Mouse (Mus musculus) liver, postnatal 0 days (tissue): ENCODE measurements around the gene Dscam. TPM values are rescaled to one million over a fixed set of nuclear protein-coding genes. Genes with fewer than 3 reads are reported as not detected.

Experiments used
- ATAC-seq: fragments of 200-750 bp; cut with Nextera tagmentation; 2 replicates; pipeline ENCODE4 v1.8.0; 2017; ENCODE audit warnings: mild to moderate bottlenecking, moderate library complexity
- DNase-seq: peaks from one replicate; pipeline ENCODE4 v3.0.0-alpha.2; 2016
- H3K27ac ChIP-seq: fragments of 300-500 bp; sonication (generic); 2 replicates; pipeline ENCODE4 v1.5.1; 2014; ENCODE audit warnings: antibody characterized with exemption, moderate library complexity, mild to moderate bottlenecking, low read depth
- H3K27me3 ChIP-seq: fragments of 300-500 bp; sonication (generic); 2 replicates; pipeline ENCODE4 v1.6.1; 2014; ENCODE audit warnings: low read length, control low read depth, mixed read lengths; ENCODE audit not compliant: insufficient read depth
- H3K36me3 ChIP-seq: fragments of 300-500 bp; sonication (generic); replicated peaks from 2 replicates; pipeline ENCODE4 v1.6.1; 2014; ENCODE audit warnings: mild to moderate bottlenecking, control low read depth, low read length, moderate library complexity, mixed read lengths; ENCODE audit not compliant: insufficient read depth
- H3K4me1 ChIP-seq: fragments of 300-500 bp; sonication (generic); 2 replicates; pipeline ENCODE4 v1.6.1; 2014; ENCODE audit warnings: antibody characterized with exemption, mild to moderate bottlenecking, control low read depth; ENCODE audit not compliant: insufficient read depth
- H3K4me2 ChIP-seq: fragments of 300-500 bp; sonication (generic); 2 replicates; pipeline ENCODE4 v1.6.1; 2014; ENCODE audit warnings: low read depth, mild to moderate bottlenecking, low read length, moderate library complexity, mixed read lengths
- H3K4me3 ChIP-seq: fragments of 300-500 bp; sonication (generic); 2 replicates; pipeline ENCODE4 v1.5.1; 2014; ENCODE audit warnings: low read depth, low read length
- H3K9ac ChIP-seq: fragments of 300-500 bp; sonication (generic); replicated peaks from 2 replicates; pipeline ENCODE4 v1.6.1; 2014; ENCODE audit warnings: mild to moderate bottlenecking, moderate library complexity
- H3K9me3 ChIP-seq: fragments of 300-500 bp; sonication (generic); 2 replicates; pipeline ENCODE4 v1.6.1; 2016; ENCODE audit warnings: mild to moderate bottlenecking, control low read depth, low read length, mixed read lengths
- CTCF ChIP-seq: sonication (generic); IDR thresholded peaks from 2 replicates; pipeline ENCODE4 v1.5.1; 2016; ENCODE audit warnings: antibody characterized with exemption, low read depth
- EP300 ChIP-seq: IDR thresholded peaks from 2 replicates; pipeline ENCODE4 v1.6.1; 2016; ENCODE audit warnings: antibody characterized with exemption, low read depth, mild to moderate bottlenecking
- WGBS: fragments of 180-500 bp; shearing (Covaris S2); extraction: QIAGEN DNeasy Blood & Tissue Kit; methylation state at CpG from one replicate; pipeline ENCODE4 v1.1.7; 2014; ENCODE audit not compliant: insufficient replicate concordance; 5-methylcytosine and 5-hydroxymethylcytosine counted together
- polyA plus RNA-seq: library from polyadenylated mRNA; unstranded; fragments of >200 nt; fragmentation: Nextera tagmentation; extraction: Ambion mirVana; gene quantifications from 2 replicates; pipeline ENCODE4 v1.2.1, GENCODE M21; 2015

Gene Dscam
- polyA plus RNA-seq, 1 experiment from 2014 or later = not detected

DNA sequence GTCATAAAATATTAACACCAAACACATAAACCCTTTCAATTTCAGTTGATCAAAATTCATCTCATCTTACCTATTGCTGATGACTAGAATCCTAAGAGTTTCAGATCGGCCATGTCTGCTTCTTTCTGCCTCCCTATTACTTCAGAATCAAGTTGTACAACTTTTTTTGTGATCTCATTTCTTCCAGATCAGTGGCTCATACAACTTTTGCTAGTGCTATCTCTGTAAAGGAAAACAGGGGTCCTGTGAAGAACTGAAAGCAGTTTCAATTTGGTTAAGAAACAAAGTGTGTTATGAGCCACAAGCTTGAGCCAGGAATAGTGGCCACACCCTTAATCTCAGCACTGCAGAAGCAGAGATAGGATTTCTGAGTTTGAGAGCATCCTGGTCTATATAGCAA is 23.6 kb upstream of the Dscam start:
- Histone ChIP-seq H3K27me3 (no peaks in the 10 kb centered on the region), H3K36me3 (no peaks in the 10 kb centered on the region), H3K4me3 (no peak overlapping the region), H3K9ac (no peak overlapping the region), H3K27ac (no peak overlapping the region), H3K9me3 (no peaks in the 10 kb centered on the region), H3K4me2 (no peak overlapping the region), H3K4me1 (no peaks in the 10 kb centered on the region)
- WGBS = 53% methylated on average over 1 of the region's 1 CpGs
- no peak for TF ChIP-seq EP300
- TF ChIP-seq CTCF = no peak
- DNase-seq (no peak), ATAC-seq (no peak)

DNA sequence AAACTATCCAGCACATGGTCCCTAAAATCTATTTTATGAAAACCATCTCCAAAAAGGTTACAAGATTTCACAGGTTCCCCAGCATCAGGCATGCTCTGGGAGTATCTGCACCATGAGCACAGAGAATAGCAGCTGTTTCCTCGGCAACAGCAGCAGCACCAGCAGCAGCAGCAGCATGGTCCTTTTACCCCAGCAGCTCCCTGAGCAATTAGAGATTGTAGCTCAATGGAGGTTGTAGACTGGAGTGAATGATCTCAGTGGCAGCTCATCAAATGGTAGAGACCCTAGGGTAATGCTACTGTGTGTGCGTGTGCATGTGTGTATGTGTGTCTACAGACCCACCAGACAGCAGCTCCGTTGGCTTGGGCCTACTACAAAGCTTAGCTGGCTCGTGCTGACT is 21.7 kb upstream of the Dscam start:
- Histone ChIP-seq H3K9ac (no peak overlapping the region), H3K4me3 (no peak overlapping the region), H3K36me3 (no peaks in the 10 kb centered on the region), H3K27me3 (no peaks in the 10 kb centered on the region), H3K4me1 (no peaks in the 10 kb centered on the region), H3K27ac (no peak overlapping the region), H3K4me2 (no peak overlapping the region), H3K9me3 (no peaks in the 10 kb centered on the region)
- WGBS = 66% methylated on average over 4 of the region's 4 CpGs
- DNase-seq (no peak), ATAC-seq (no peak)
- TF ChIP-seq CTCF (no peak), EP300 (no peak)

- no peaks in the 10 kb centered on the region for H3K4me1 ChIP-seq
- no peak overlapping the region for H3K4me2 ChIP-seq
- H3K36me3 ChIP-seq = no peaks in the 10 kb centered on the region
- WGBS = 66% methylated on average over 1 of the region's 1 CpGs
- peaks cover 2% of the 10 kb centered on the region; the same call in 1 of the 2 replicates for H3K9me3 ChIP-seq
- no peaks in the 10 kb centered on the region for H3K27me3 ChIP-seq
- TF ChIP-seq EP300 (no peak), CTCF (no peak)
- H3K4me3 ChIP-seq = no peak overlapping the region
- no peak for DNase-seq
- no peak overlapping the region for H3K27ac ChIP-seq
- ATAC-seq = no peak
- H3K9ac ChIP-seq = no peak overlapping the region
These were observed 20.1 kb upstream of the Dscam start for GRCm38 (mm10) chr16:97190604-97191003.

- H3K9me3 ChIP-seq = no peaks in the 10 kb centered on the region
- H3K27me3 ChIP-seq = peaks cover 40% of the 10 kb centered on the region
- no peak overlapping the region for H3K9ac ChIP-seq
- H3K4me3 ChIP-seq = no peak overlapping the region
- ATAC-seq (no peak), DNase-seq (no peak)
- no peaks in the 10 kb centered on the region for H3K36me3 ChIP-seq
- no peaks in the 10 kb centered on the region for H3K4me1 ChIP-seq
- H3K4me2 ChIP-seq = no peak overlapping the region
- no peak for TF ChIP-seq CTCF
- TF ChIP-seq EP300 = no peak
- H3K27ac ChIP-seq = no peak overlapping the region
- 51% methylated on average over 8 of the region's 8 CpGs for WGBS
These were observed 948 bp upstream of the Dscam start for GRCm38 (mm10) chr16:97171500-97171899.

- TF ChIP-seq EP300 (no peak), CTCF (no peak)
- H3K27me3 ChIP-seq = peaks cover 46% of the 10 kb centered on the region
- H3K27ac ChIP-seq = no peak overlapping the region
- ATAC-seq (no peak), DNase-seq (no peak)
- H3K4me2 ChIP-seq = no peak overlapping the region
- H3K9me3 ChIP-seq = no peaks in the 10 kb centered on the region
- H3K36me3 ChIP-seq = no peaks in the 10 kb centered on the region
- 3% methylated on average over 47 of the region's 51 CpGs for WGBS
- H3K4me3 ChIP-seq = no peak overlapping the region
- H3K4me1 ChIP-seq = no peaks in the 10 kb centered on the region
- no peak overlapping the region for H3K9ac ChIP-seq
These were observed 545 bp downstream of the Dscam start for GRCm38 (mm10) chr16:97169901-97170512.

DNA sequence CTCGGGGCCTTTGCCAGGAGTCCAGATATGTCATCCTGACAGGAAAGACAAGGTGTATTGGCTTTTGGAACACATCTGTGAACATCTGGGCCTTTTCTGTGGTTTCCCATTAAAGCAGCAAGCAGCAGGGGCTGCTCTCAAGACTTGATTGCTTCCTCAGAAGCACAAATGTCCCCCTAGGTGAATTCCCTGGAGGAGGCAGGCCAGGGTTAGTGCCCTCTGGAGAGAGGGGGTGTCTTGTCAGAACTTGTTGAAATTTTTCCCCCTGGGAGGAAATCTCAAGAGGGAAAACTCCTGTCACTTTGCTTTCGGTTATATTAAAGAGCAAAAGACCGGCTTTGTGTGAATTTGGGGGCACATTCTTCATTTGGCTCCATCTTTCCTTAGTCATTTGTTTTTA is 1.9 kb downstream of the Dscam start:
- Histone ChIP-seq H3K36me3 (no peaks in the 10 kb centered on the region), H3K4me1 (no peaks in the 10 kb centered on the region), H3K27me3 (peaks cover 50% of the 10 kb centered on the region), H3K4me2 (no peak overlapping the region), H3K27ac (no peak overlapping the region), H3K4me3 (no peak overlapping the region), H3K9ac (no peak overlapping the region), H3K9me3 (no peaks in the 10 kb centered on the region)
- ATAC-seq = no peak
- 50% methylated on average over 3 of the region's 3 CpGs for WGBS
- DNase-seq = no peak
- TF ChIP-seq EP300 (no peak), CTCF (no peak)

DNA sequence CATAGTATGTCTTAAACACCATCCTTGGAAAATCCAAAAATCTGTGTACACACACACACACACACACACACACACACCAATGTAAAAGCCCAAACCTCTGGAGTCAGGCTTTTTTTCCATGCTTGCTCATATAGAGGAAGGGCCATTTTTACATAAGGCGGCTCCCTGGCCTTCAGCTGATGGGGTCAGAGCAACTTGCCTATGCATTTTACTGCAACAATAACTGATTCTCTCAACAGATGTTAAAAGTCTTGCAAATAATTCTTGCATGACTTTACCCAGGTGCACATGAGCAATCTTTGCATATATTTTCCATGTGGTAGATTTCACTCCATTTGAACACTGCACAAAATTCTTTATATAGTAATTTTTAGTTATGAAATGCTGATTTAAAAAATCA is 2.5 kb downstream of the Dscam start:
- H3K4me2 ChIP-seq = no peak overlapping the region
- H3K36me3 ChIP-seq = no peaks in the 10 kb centered on the region
- peaks cover 50% of the 10 kb centered on the region for H3K27me3 ChIP-seq
- H3K9me3 ChIP-seq = no peaks in the 10 kb centered on the region
- no peak for DNase-seq
- no peak for TF ChIP-seq EP300
- no peak for TF ChIP-seq CTCF
- no peak for ATAC-seq
- H3K4me3 ChIP-seq = no peak overlapping the region
- H3K4me1 ChIP-seq = no peaks in the 10 kb centered on the region
- H3K27ac ChIP-seq = no peak overlapping the region
- H3K9ac ChIP-seq = no peak overlapping the region
- 84% methylated on average over 1 of the region's 1 CpGs for WGBS
